In the genomic region with DNA sequence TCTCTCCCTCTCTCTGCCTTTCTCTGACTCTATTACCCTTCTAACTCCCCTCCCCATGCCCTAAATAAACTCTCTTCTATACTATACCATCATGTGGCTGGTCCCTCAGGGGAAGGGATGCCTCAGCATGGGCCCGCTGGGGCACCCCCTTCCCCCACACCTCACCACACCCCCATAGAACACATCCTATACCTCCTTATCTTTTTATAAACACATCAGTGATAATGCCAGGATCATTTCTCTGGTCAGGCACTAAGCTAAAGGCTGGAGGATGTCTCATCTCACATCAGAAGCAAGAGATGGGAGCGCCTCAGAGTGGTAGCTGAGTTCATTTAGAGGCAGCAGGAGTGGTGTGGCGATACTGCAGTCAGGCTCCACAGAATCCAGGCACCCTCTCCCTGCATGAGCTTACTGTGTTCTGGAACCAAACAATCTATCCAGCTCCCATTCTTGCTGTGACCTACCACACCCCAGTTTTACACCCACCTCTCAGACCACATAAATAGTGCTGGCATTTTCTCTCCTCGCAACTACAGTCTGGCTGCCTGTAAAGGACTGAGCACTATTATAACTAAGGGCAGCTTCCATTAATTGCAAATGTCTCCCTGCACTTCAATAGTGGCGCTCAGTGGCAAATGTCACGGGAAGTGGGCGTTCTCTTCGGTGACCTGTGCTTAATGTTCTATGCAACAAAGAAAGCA, we compare ENCODE assay signal across 10 mouse cellular contexts. TPM values are rescaled to one million over a fixed set of nuclear protein-coding genes. Genes with fewer than 3 reads are reported as not detected.
A peak's percentile ranks its signal among the peaks of the same experiment; 100 is the strongest.
DNase-seq lines count a peak whose midpoint lies in the region; ATAC-seq and TF ChIP-seq lines count a peak whose summit lies in the region.
"Had no signal": no experiment of that assay in that cellular context is flagged by ENCODE, and none has a peak within 500 bp of the region (broad histone marks: within the 10 kb centered on the region; RNA-seq: fewer than 3 reads in every experiment).

No protein-coding gene starts in this region.

- 67% methylated on average over 8 of the region's 8 CpGs for WGBS in intestine, embryonic 14.5 days
- 69% methylated on average over 8 of the region's 8 CpGs for WGBS in intestine, postnatal 0 days
- 43% methylated on average over 8 of the region's 8 CpGs for WGBS in neural tube, embryonic 11.5 days
- WGBS in hindbrain, embryonic 13.5 days = 28% methylated on average over 8 of the region's 8 CpGs

- peak; percentile 28 for DNase-seq in intestine, embryonic 14.5 days (ENCODE audit: low spot score)
- DNase-seq in neural tube, embryonic 11.5 days (ENCODE audit: low spot score) = no peak
- no peak for DNase-seq in neural tube, embryonic 10.5 days (ENCODE audit: extremely low spot score, low spot score)
- DNase-seq in right cerebral cortex, postnatal 25 days = no peak
- DNase-seq in frontal cortex, postnatal 25 days (ENCODE audit: low spot score in 2 of 2) = no peak
- DNase-seq: gastrocnemius, postnatal 10 days had no signal

- H3K27me3 ChIP-seq in intestine, embryonic 14.5 days (replicated peaks; ENCODE audit: control insufficient read depth, insufficient read depth, low read length) = no peaks in the 10 kb centered on the region
- H3K27me3 ChIP-seq in intestine, postnatal 0 days (replicated peaks; ENCODE audit: control insufficient read depth, insufficient read depth, low read length) = no peaks in the 10 kb centered on the region
- no peaks in the 10 kb centered on the region for H3K27me3 ChIP-seq in neural tube, embryonic 11.5 days (ENCODE audit: control insufficient read depth, insufficient read depth, low read length)
- H3K27me3 ChIP-seq in hindbrain, embryonic 13.5 days = no peaks in the 10 kb centered on the region
- H3K27me3 ChIP-seq: embryonic facial prominence, embryonic 12.5 days; limb, embryonic 15.5 days had no signal

- H3K9me3 ChIP-seq in intestine, embryonic 14.5 days (ENCODE audit: control insufficient read depth, low read length) = no peaks in the 10 kb centered on the region
- no peaks in the 10 kb centered on the region for H3K9me3 ChIP-seq in intestine, postnatal 0 days (ENCODE audit: control insufficient read depth)
- H3K9me3 ChIP-seq in neural tube, embryonic 11.5 days (ENCODE audit: control insufficient read depth, low read length) = no peaks in the 10 kb centered on the region
- no peaks in the 10 kb centered on the region for H3K9me3 ChIP-seq in hindbrain, embryonic 13.5 days
- H3K9me3 ChIP-seq: embryonic facial prominence, embryonic 12.5 days; limb, embryonic 15.5 days had no signal

- H3K4me2 ChIP-seq in intestine, embryonic 14.5 days (ENCODE audit: low read length) = no peak overlapping the region
- H3K4me2 ChIP-seq in intestine, postnatal 0 days (replicated peaks; ENCODE audit: low read depth) = no peak overlapping the region
- H3K4me2 ChIP-seq in neural tube, embryonic 11.5 days (ENCODE audit: low read depth) = peak overlapping the region; percentile 2; the same call in 1 of the 2 replicates
- no peak overlapping the region for H3K4me2 ChIP-seq in hindbrain, embryonic 13.5 days
- H3K4me2 ChIP-seq: embryonic facial prominence, embryonic 12.5 days; limb, embryonic 15.5 days had no signal

- no peak overlapping the region for H3K27ac ChIP-seq in intestine, embryonic 14.5 days (ENCODE audit: low read depth)
- no peak overlapping the region for H3K27ac ChIP-seq in intestine, postnatal 0 days (ENCODE audit: low read depth, low read length)
- peak overlapping the region; percentile 65 for H3K27ac ChIP-seq in neural tube, embryonic 11.5 days (ENCODE audit: low read depth, low read length)
- H3K27ac ChIP-seq in hindbrain, embryonic 13.5 days = peak overlapping the region; percentile 55
- H3K27ac ChIP-seq: embryonic facial prominence, embryonic 12.5 days; limb, embryonic 15.5 days had no signal

- no peak for ATAC-seq in intestine, embryonic 14.5 days (replicated peaks; ENCODE audit: low FRiP score, low TSS enrichment, low read depth)
- ATAC-seq in intestine, postnatal 0 days = no peak
- ATAC-seq in neural tube, embryonic 11.5 days (ENCODE audit: insufficient read depth, low FRiP score, low TSS enrichment) = peak; percentile 54
- peak; percentile 12; the same call in 1 of the 2 replicates for ATAC-seq in hindbrain, embryonic 13.5 days (ENCODE audit: low FRiP score)

- peaks cover 7% of the 10 kb centered on the region for H3K4me1 ChIP-seq in intestine, embryonic 14.5 days (replicated peaks; ENCODE audit: control insufficient read depth, insufficient read depth, low read length)
- H3K4me1 ChIP-seq in intestine, postnatal 0 days (replicated peaks; ENCODE audit: control insufficient read depth, insufficient read depth, low read length) = no peaks in the 10 kb centered on the region
- H3K4me1 ChIP-seq in neural tube, embryonic 11.5 days (ENCODE audit: control insufficient read depth, insufficient read depth, low read length) = peaks cover 10% of the 10 kb centered on the region; the same call in 1 of the 2 replicates
- H3K4me1 ChIP-seq in hindbrain, embryonic 13.5 days (replicated peaks) = peaks cover 32% of the 10 kb centered on the region

- no peak for TF ChIP-seq CTCF in intestine, postnatal 0 days (IDR thresholded peaks at IDR 0.05; ENCODE audit: low read depth)

- no peak overlapping the region for H3K4me3 ChIP-seq in intestine, embryonic 14.5 days (ENCODE audit: low read depth, low read length)
- no peak overlapping the region for H3K4me3 ChIP-seq in intestine, postnatal 0 days (ENCODE audit: low read depth, low read length)
- H3K4me3 ChIP-seq in neural tube, embryonic 11.5 days (ENCODE audit: low read depth, low read length) = no peak overlapping the region
- no peak overlapping the region for H3K4me3 ChIP-seq in hindbrain, embryonic 13.5 days
- H3K4me3 ChIP-seq: embryonic facial prominence, embryonic 12.5 days; limb, embryonic 15.5 days had no signal

- H3K9ac ChIP-seq in intestine, embryonic 14.5 days (ENCODE audit: low read length) = no peak overlapping the region
- no peak overlapping the region for H3K9ac ChIP-seq in intestine, postnatal 0 days (ENCODE audit: low read depth, low read length)
- H3K9ac ChIP-seq in neural tube, embryonic 11.5 days (ENCODE audit: low read length) = no peak overlapping the region
- H3K9ac ChIP-seq in hindbrain, embryonic 13.5 days = no peak overlapping the region
- H3K9ac ChIP-seq: embryonic facial prominence, embryonic 12.5 days; limb, embryonic 15.5 days had no signal

- peaks cover 26% of the 10 kb centered on the region for H3K36me3 ChIP-seq in intestine, embryonic 14.5 days (ENCODE audit: control insufficient read depth, insufficient read depth, low read length)
- peaks cover 10% of the 10 kb centered on the region for H3K36me3 ChIP-seq in intestine, postnatal 0 days (ENCODE audit: control insufficient read depth, insufficient read depth)
- peaks cover 3% of the 10 kb centered on the region for H3K36me3 ChIP-seq in neural tube, embryonic 11.5 days (ENCODE audit: control insufficient read depth, insufficient read depth, low read length)
- peaks cover 23% of the 10 kb centered on the region for H3K36me3 ChIP-seq in hindbrain, embryonic 13.5 days

RNA-seq across cellular contexts. Expression of gene Scd2, which starts 18.0 kb away (rescaled TPM):
- polyA plus RNA-seq in intestine, embryonic 14.5 days (2014; fragmentation: Nextera tagmentation; extraction: Ambion mirVana) = 341 and 386 TPM in 2 replicates
- 35.6 and 42.1 TPM in 2 replicates for polyA plus RNA-seq in intestine, postnatal 0 days (2015; fragmentation: Nextera tagmentation; extraction: Ambion mirVana)
- polyA plus RNA-seq in neural tube, embryonic 11.5 days (2014; fragmentation: Nextera tagmentation; extraction: Ambion mirVana) = 413 and 424 TPM in 2 replicates
- polyA plus RNA-seq in hindbrain, embryonic 13.5 days (2015; fragmentation: Nextera tagmentation; extraction: Ambion mirVana) = 246 and 249 TPM in 2 replicates

RNA-seq across cellular contexts. Expression of gene Scd4, which starts 21.4 kb away (rescaled TPM):
- polyA plus RNA-seq in intestine, embryonic 14.5 days (2014; fragmentation: Nextera tagmentation; extraction: Ambion mirVana) = 0.08 and 0.20 TPM in 2 replicates
- 0.04 TPM in 1 of 2 replicates, not detected in the other for polyA plus RNA-seq in intestine, postnatal 0 days (2015; fragmentation: Nextera tagmentation; extraction: Ambion mirVana)
- polyA plus RNA-seq in neural tube, embryonic 11.5 days (2014; fragmentation: Nextera tagmentation; extraction: Ambion mirVana) = not detected in 2 replicates
- polyA plus RNA-seq in hindbrain, embryonic 13.5 days (2015; fragmentation: Nextera tagmentation; extraction: Ambion mirVana) = 0.09 and 0.19 TPM in 2 replicates

Comparison
In these comparisons a context has a peak if more than half of its experiments do, and no peak if none do; other contexts are left out.
1. ATAC-seq: peak in neural tube, embryonic 11.5 days (single experiment) and hindbrain, embryonic 13.5 days (single experiment); none in intestine, embryonic 14.5 days (single experiment) and intestine, postnatal 0 days (single experiment).
2. H3K27ac ChIP-seq: peak in neural tube, embryonic 11.5 days (single experiment) and hindbrain, embryonic 13.5 days (single experiment); none in intestine, embryonic 14.5 days (single experiment) and intestine, postnatal 0 days (single experiment).